Mouse (Mus musculus) neural tube, embryonic 12.5 days (tissue): ENCODE measurements around the gene Rffl. TPM values are rescaled to one million over a fixed set of nuclear protein-coding genes. Genes with fewer than 3 reads are reported as not detected.

Experiments
- ATAC-seq: fragments of 200-750 bp; cut with Nextera tagmentation; 2 replicates; pipeline ENCODE4 v1.8.0; 2017; ENCODE audit warnings: low read depth, mild to moderate bottlenecking, moderate TSS enrichment, moderate library complexity; ENCODE audit not compliant: low FRiP score
- H3K27ac ChIP-seq: fragments of 300-500 bp; sonication (generic); 2 replicates; pipeline ENCODE4 v1.5.1; 2016
- H3K27me3 ChIP-seq: fragments of 300-500 bp; sonication (generic); replicated peaks from 2 replicates; pipeline ENCODE4 v1.6.1; 2016; ENCODE audit warnings: mild to moderate bottlenecking
- H3K36me3 ChIP-seq: fragments of 300-500 bp; sonication (generic); 2 replicates; pipeline ENCODE4 v1.6.1; 2016; ENCODE audit warnings: mild to moderate bottlenecking
- H3K4me1 ChIP-seq: fragments of 300-500 bp; sonication (generic); 2 replicates; pipeline ENCODE4 v1.6.1; 2016
- H3K4me2 ChIP-seq: fragments of 300-500 bp; sonication (generic); replicated peaks from 2 replicates; pipeline ENCODE4 v1.6.1; 2016; ENCODE audit warnings: mild to moderate bottlenecking
- H3K4me3 ChIP-seq: fragments of 300-500 bp; sonication (generic); 2 replicates; pipeline ENCODE4 v1.5.1; 2016
- H3K9ac ChIP-seq: fragments of 300-500 bp; sonication (generic); 2 replicates; pipeline ENCODE4 v1.6.1; 2016; ENCODE audit warnings: mild to moderate bottlenecking
- H3K9me3 ChIP-seq: fragments of 300-500 bp; sonication (generic); 2 replicates; pipeline ENCODE4 v1.6.1; 2016; ENCODE audit warnings: mild to moderate bottlenecking
- WGBS: fragments of 180-500 bp; shearing (Covaris S2); methylation state at CpG from one replicate; pipeline ENCODE4 v1.1.7; 2016; 5-methylcytosine and 5-hydroxymethylcytosine counted together
- polyA plus RNA-seq: library from polyadenylated mRNA; unstranded; fragments of >200 nt; fragmentation: Nextera tagmentation; extraction: Ambion mirVana; gene quantifications from 2 replicates; pipeline ENCODE4 v1.2.1, GENCODE M21; 2016

Rffl gene
- polyA plus RNA-seq, 1 experiment from 2014 or later: 10.7 TPM

DNA sequence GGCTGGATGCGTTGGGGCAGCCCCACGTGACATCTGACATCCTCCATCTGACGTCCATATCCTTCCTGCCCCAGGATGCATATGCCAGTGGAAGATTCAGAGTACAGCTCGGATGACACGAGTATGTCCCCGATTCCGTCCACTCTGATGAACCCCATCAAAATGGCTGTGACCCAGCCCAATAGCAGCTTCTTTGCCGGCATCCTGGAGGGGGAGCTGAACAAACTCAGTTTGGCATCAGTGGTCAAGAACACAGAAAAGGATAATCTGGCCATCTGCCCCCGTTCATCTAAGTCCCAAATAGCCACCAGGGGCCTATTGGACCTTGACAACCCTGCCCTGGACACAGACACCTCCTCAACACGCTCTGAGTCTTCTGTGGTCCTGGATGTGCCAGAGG is 26.5 kb upstream of the Rffl start:
- Histone ChIP-seq H3K4me3 (no peak overlapping the region), H3K27ac (no peak overlapping the region), H3K27me3 (no peaks in the 10 kb centered on the region), H3K9me3 (no peaks in the 10 kb centered on the region), H3K4me1 (no peaks in the 10 kb centered on the region), H3K36me3 (peaks cover 28% of the 10 kb centered on the region), H3K4me2 (no peak overlapping the region), H3K9ac (no peak overlapping the region)
- no peak for ATAC-seq
- WGBS: 86% methylated on average over 10 of the region's 10 CpGs

DNA sequence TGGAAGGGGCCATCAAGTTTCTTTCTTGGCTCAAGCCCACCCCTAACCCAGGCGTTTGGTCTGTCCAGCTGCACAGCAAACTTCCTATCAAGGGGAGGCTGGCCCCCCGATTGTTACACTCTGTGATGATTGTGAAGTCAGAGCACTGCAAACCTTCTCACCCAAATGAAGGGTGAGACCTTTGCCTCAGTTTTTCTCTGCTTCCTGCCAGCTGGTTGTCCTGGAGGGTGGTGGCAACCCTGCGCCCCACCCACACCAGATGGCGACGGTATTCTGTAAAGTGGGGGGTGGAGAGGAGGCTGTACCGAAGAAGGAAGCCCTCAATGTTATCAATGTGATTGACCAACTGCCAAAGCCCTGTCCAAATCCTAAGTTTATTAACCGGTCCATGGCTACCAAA is 20.9 kb upstream of the Rffl start, which contains the start of gene Fndc8:
Fndc8 (plus strand) TSS at position 189 of the 400 bp plus-strand sequence.
- Histone ChIP-seq H3K9ac (no peak within 1 kb of the TSS; the same call in 1 of the 2 replicates), H3K9me3 (no peaks in the 10 kb centered on the region), H3K4me1 (peaks cover 17% of the 10 kb centered on the region), H3K36me3 (no peaks in the 10 kb centered on the region), H3K4me3 (no peak within 1 kb of the TSS), H3K27ac (no peak within 1 kb of the TSS), H3K27me3 (no peaks in the 10 kb centered on the region), H3K4me2 (no peak within 1 kb of the TSS)
- no peak for ATAC-seq
- 66% methylated on average over 7 of the region's 7 CpGs for WGBS

DNA sequence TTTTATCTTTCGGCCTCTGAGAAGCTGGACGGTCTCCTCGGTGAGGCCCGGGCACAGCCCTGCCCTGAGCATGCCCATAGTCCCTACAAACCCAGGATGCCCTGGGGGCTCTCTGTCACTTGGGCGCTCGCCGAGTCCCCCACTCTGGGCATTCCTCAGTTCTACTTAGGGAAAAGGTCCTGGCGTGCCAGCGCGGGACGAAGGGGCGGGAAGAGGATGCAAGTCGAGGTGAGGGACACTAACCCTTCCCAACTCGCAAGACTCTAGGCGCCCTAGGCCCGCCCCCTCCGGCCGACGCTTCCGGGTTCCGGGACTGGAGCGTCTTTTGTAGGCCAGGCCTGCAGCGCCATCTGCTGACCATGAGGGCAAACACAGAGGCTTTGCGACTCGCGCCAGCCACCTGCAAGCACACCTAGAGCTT is 19.3 kb upstream of the Rffl start, which contains the start of gene Rad51d:
Rad51d (minus strand) TSS at position 273 of the 421 bp plus-strand sequence.
- ATAC-seq: peak; percentile 83
- peaks cover 17% of the 10 kb centered on the region for H3K4me1 ChIP-seq
- no peaks in the 10 kb centered on the region for H3K27me3 ChIP-seq
- H3K4me2 ChIP-seq: peak within 1 kb of the TSS; percentile 83
- peak within 1 kb of the TSS; percentile 64 for H3K9ac ChIP-seq
- H3K9me3 ChIP-seq: no peaks in the 10 kb centered on the region
- no peak within 1 kb of the TSS for H3K27ac ChIP-seq
- WGBS: 1% methylated on average over 26 of the region's 26 CpGs
- H3K36me3 ChIP-seq: no peaks in the 10 kb centered on the region
- peak within 1 kb of the TSS; percentile 59 for H3K4me3 ChIP-seq

DNA sequence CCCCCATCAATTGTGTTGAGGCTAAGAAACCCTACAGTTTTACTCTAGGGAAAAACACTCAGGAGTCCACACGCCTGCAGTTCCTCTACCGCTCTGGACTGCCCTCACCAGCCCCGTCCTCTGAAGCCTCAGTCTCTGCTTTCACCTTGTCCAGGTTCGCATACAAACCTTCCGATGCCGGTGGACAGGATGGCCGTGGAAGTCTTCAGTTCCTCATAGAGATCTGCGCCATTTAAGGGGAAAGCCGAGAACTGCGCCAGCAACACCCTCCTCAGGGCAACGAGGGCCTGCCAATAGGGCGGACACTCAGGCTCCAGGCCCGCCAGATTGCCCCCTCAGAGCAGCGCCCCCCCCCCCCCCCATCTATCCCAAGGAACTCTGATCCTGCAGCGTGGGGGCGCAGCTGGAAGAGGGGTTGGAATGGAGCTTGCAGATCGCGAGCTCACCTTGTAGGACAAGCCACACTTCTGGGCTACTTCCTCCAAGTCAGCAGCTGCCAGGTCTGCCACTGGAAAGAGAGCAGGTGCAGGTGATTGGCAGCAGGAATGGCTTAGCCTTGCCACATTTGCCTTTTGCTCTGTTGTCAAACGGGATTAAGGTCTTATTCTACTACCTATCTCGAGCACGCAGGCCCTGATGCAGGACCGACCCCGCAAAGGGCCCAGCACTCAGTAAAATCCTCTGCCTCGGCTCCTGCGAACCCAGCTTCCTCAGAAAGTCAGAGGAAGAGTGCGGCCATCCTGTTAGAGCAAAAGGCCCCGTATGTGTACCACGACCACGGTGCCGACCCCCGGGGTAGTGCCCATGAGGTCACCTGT is 18.7 kb upstream of the Rffl start:
- H3K36me3 ChIP-seq: no peaks in the 10 kb centered on the region
- peaks cover 17% of the 10 kb centered on the region for H3K4me1 ChIP-seq
- H3K27me3 ChIP-seq: no peaks in the 10 kb centered on the region
- H3K4me2 ChIP-seq: peak overlapping the region; percentile 83
- peak overlapping the region; percentile 59 for H3K4me3 ChIP-seq
- peak overlapping the region; percentile 64 for H3K9ac ChIP-seq
- ATAC-seq: peak; percentile 57
- 8% methylated on average over 31 of the region's 31 CpGs for WGBS
- no peaks in the 10 kb centered on the region for H3K9me3 ChIP-seq
- H3K27ac ChIP-seq: no peak overlapping the region

DNA sequence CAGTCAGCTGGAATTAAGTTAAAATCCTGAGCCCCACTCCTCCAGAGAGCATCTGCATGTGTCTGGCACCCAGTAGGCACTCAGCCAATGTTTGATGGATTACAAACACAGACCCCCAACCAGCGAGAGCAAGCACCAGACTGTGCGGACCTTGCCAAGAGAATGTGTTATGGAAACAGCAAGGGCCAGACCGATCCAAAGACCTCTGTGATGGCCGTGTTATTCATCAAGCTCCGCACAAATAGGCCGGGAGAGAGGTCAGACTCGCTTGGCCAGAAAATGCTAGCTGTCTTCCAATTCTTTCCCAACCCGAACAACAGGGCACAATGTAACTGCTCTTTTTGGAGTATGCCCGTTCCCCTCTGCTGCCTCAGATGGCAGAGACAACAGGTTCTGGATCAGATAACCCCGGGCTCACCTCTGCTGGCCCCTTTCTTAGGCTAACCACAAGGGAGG is 17.5 kb upstream of the Rffl start:
- Histone ChIP-seq H3K4me3 (no peak overlapping the region), H3K27ac (no peak overlapping the region), H3K9ac (0 out of 2 replicates have a peak overlapping the region, but pooled peaks have one; percentile 2), H3K36me3 (no peaks in the 10 kb centered on the region), H3K4me1 (peaks cover 17% of the 10 kb centered on the region), H3K27me3 (no peaks in the 10 kb centered on the region), H3K4me2 (peak overlapping the region; percentile 83), H3K9me3 (no peaks in the 10 kb centered on the region)
- WGBS: 58% methylated on average over 10 of the region's 10 CpGs
- ATAC-seq: no peak

DNA sequence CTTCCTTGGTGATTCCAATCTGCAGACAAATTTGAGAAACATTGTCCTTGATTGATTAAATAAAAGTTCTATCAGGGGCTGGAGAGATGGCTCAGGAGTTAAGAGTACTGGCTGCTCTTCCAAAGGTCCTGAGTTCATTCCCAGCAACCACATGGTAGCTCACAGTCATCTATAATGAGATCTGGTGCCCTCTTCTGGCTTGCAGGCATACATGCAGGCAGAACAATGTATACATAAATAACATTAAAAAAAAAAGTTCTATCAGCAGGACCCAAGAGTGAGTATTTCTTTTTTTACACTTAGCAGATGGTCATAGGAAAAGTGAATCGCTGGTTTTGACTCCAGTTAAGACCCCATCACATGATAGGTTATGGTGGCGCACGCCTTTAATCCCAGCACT is 15.5 kb upstream of the Rffl start:
- no peak for ATAC-seq
- H3K27me3 ChIP-seq: no peaks in the 10 kb centered on the region
- H3K9ac ChIP-seq: no peak overlapping the region
- 86% methylated on average over 3 of the region's 3 CpGs for WGBS
- peaks cover 17% of the 10 kb centered on the region for H3K4me1 ChIP-seq
- H3K4me2 ChIP-seq: no peak overlapping the region
- H3K9me3 ChIP-seq: no peaks in the 10 kb centered on the region
- H3K36me3 ChIP-seq: no peaks in the 10 kb centered on the region
- H3K27ac ChIP-seq: no peak overlapping the region
- H3K4me3 ChIP-seq: no peak overlapping the region

DNA sequence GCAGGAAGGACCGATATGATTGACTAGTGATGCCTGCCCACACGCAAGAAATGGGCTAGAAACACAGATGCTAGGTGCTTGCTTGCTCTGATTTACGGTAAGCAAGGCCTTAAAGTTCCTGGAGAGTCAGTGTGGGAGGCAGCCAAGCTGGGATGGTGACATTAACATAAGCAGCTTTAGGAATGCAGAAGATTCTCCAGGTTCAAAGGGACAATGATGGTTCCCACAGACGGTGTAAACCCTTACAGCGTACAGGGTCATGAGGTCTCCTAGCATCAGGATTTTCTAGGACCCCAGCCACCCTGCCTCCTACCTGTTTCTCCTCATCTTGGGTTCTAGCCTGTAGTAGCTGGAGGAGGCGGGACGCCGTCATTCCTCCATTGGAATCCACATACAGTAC is 12.2 kb upstream of the Rffl start:
- 68% methylated on average over 8 of the region's 8 CpGs for WGBS

DNA sequence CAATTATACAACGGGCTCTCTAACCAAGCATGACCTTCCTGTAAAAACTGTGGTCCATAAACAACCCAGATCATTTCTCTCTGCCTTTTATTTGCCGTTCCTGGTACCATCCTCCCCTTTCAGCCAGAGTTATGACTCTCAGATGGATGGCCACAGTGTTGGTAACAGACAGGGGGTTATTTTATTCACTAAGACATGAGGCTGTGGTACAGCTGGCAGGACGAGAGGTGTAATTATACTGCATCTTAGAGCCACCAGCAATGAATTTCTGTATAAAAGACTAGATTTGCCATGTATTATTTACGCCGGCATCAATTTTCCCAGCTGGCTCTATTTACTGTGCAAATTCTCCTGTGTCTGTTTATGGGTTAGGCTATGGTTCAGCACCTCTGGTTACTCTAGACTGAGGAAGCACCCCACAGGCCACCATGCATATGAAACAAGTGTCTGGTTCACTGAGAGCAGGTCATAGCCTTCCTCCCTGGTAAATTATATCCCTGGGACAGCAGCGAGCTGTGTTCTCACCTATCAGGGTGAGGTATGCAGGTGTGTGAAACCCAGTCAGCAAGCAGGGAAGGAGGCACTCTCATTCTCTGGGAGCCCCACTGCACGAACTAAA is 6.8 kb upstream of the Rffl start:
- no peaks in the 10 kb centered on the region for H3K27me3 ChIP-seq
- H3K4me2 ChIP-seq: no peak overlapping the region
- whole genome bisulfite sequencing: 68% methylated on average over 7 of the region's 7 CpGs
- no peak overlapping the region for H3K27ac ChIP-seq
- no peaks in the 10 kb centered on the region for H3K9me3 ChIP-seq
- H3K36me3 ChIP-seq: peaks cover 6% of the 10 kb centered on the region; the same call in 1 of the 2 replicates
- H3K4me1 ChIP-seq: no peaks in the 10 kb centered on the region
- ATAC-seq: no peak
- no peak overlapping the region for H3K4me3 ChIP-seq
- no peak overlapping the region for H3K9ac ChIP-seq

More for the DNA sequence above, 12.2 kb upstream of the Rffl start:
- no peak overlapping the region for H3K27ac ChIP-seq
- peaks cover 6% of the 10 kb centered on the region; the same call in 1 of the 2 replicates for H3K36me3 ChIP-seq
- H3K4me3 ChIP-seq: no peak overlapping the region
- H3K9ac ChIP-seq: no peak overlapping the region
- ATAC-seq: no peak
- H3K27me3 ChIP-seq: no peaks in the 10 kb centered on the region
- H3K4me2 ChIP-seq: no peak overlapping the region
- no peaks in the 10 kb centered on the region for H3K9me3 ChIP-seq
- 0 out of 2 replicates have a peak, but pooled peaks cover under 1% of the 10 kb centered on the region for H3K4me1 ChIP-seq

DNA sequence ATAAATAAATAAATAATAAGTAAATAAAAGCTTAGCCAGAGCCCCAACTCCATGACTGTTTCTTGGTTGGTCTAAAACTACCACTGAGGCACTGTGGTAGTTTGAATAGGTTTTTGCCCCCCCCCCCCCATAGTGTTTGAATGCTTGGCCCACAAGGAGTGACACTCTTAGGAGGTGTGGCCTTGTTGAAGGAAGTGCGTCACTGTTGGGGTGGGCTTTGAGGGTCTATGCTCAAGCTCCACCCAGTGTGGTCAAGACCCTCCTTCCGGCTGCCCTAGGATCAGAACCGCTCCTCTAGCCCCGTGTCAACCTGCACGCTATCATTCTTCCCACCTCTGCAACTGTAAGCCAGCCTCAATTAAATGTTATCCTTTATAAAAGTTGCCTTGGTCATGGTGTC is 4.6 kb upstream of the Rffl start:
- no peak overlapping the region for H3K27ac ChIP-seq
- peaks cover under 1% of the 10 kb centered on the region; the same call in 1 of the 2 replicates for H3K4me1 ChIP-seq
- no peak overlapping the region for H3K9ac ChIP-seq
- H3K27me3 ChIP-seq: no peaks in the 10 kb centered on the region
- H3K9me3 ChIP-seq: no peaks in the 10 kb centered on the region
- no peak for ATAC-seq
- whole genome bisulfite sequencing: 92% methylated on average over 5 of the region's 5 CpGs
- H3K36me3 ChIP-seq: peaks cover 6% of the 10 kb centered on the region; the same call in 1 of the 2 replicates
- H3K4me3 ChIP-seq: no peak overlapping the region
- H3K4me2 ChIP-seq: no peak overlapping the region

DNA sequence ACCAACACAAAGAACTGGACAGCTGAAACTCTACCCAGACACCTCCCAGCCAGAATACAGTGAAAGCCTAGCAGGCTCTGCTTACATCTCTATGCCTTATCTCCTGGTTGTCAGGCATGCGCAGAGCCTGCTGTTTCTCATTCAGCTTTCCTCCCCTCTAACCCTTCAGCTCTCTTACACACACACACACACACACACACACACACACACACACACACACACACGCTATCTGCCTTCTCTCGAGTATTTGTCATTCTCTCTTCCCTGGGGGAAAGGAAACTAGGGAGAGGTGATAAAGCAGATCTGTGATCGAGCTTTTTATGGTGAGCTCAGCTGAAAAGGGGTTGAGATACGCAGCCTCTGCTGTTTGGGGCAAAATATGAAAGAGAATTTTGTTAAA is 3.9 kb upstream of the Rffl start:
- Histone ChIP-seq H3K27ac (no peak overlapping the region), H3K4me3 (no peak overlapping the region), H3K9me3 (no peaks in the 10 kb centered on the region), H3K36me3 (peaks cover 6% of the 10 kb centered on the region; the same call in 1 of the 2 replicates), H3K4me1 (peaks cover 5% of the 10 kb centered on the region; the same call in 1 of the 2 replicates), H3K9ac (no peak overlapping the region), H3K4me2 (no peak overlapping the region), H3K27me3 (no peaks in the 10 kb centered on the region)
- WGBS: 78% methylated on average over 5 of the region's 5 CpGs
- no peak for ATAC-seq

DNA sequence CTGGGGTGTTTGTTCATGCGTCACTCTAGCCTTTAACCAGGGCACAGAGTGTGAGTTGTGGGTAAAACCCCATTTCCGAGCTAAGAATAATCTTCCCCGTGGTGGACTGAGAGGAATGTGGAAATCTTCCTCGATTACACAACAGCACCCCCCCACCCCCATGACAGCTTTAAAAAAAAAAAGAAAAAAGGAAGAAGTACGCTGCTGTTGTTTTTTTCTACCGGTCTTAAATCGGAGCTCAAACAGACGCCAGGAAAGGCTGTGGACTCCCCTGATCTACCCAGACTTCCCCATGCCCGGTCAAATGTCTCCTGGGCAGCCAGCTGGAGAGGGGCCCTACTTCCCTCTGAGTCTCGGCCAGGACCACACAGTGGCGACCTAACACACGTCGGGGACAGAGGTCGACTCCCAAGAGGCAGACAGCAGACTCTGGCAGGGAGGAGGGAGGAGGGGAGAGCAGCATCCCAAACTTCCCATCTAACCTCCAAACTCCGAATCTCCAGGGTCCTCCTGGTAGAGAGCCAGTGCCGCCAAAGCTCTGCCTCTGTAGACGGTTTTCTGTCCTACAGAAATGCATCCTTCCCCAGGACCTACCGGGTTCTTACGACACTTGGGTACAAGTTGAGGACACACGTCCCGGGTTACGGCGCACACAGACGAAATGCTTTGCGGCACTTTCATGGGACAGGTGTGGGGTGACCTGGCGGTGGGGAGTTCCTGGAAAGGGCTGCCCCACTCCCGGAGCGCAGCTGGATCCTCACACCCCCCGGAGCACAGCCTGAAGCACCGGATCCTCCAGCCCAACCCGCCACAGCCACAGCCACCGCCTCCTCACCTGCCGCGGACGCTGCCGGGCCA is 608 bp downstream of the Rffl start:
- Histone ChIP-seq H3K9me3 (no peaks in the 10 kb centered on the region), H3K27ac (peak overlapping the region; percentile 46; the same call in 1 of the 2 replicates), H3K4me3 (peak overlapping the region; percentile 76), H3K4me2 (peak overlapping the region; percentile 92), H3K27me3 (no peaks in the 10 kb centered on the region), H3K4me1 (peaks cover 5% of the 10 kb centered on the region; the same call in 1 of the 2 replicates), H3K9ac (peak overlapping the region; percentile 75), H3K36me3 (no peaks in the 10 kb centered on the region)
- 5% methylated on average over 36 of the region's 36 CpGs for WGBS
- ATAC-seq: peak; percentile 48
